Mouse (Mus musculus): Measurements from ENCODE around the gene Slc39a3. TPM values are rescaled to one million over a fixed set of nuclear protein-coding genes. Genes with fewer than 3 reads are reported as not detected.

Slc39a3 gene
- total RNA-seq, 2 experiments from 2014 or later: 60.8 to 66.1 TPM

- DNase-seq (ENCODE audit: low spot score in 2 of 2): peak in 1 of 2 experiments; percentile 71
- Histone ChIP-seq H3K27ac (no peak overlapping the region), H3K4me3 (no peak overlapping the region)
- TF ChIP-seq CTCF (conservative IDR thresholded peaks at IDR 0.05): peak; percentile 95
Measured at GRCm38 (mm10) chr10:81016645-81017044, 20.6 kb downstream of the Slc39a3 start.

- H3K27ac ChIP-seq: peak overlapping the region; percentile 68
- DNase-seq (ENCODE audit: low spot score in 2 of 2): no peak
- no peak for TF ChIP-seq CTCF (conservative IDR thresholded peaks at IDR 0.05)
- no peak overlapping the region for H3K4me3 ChIP-seq
Measured at GRCm38 (mm10) chr10:81015666-81016065, 21.6 kb downstream of the Slc39a3 start.

- TF ChIP-seq CTCF (conservative IDR thresholded peaks at IDR 0.05): no peak
- H3K4me3 ChIP-seq: peak within 1 kb of the TSS; percentile 61
- peak within 1 kb of the TSS; percentile 77 for H3K27ac ChIP-seq
- DNase-seq (ENCODE audit: low spot score in 2 of 2): peak; percentile 99 to 100
Measured at GRCm38 (mm10) chr10:81014393-81015384, 22.5 kb downstream of the Slc39a3 start, which contains the start of gene Gng7. Gene Gng7 (minus strand): TSS chr10:81014945.

- DNase-seq (ENCODE audit: low spot score in 2 of 2): no peak
Measured at GRCm38 (mm10) chr10:81010851-81011250, 26.4 kb downstream of the Slc39a3 start.

GRCm38 (mm10) chr10:81007240-81007639 is 30.0 kb downstream of the Slc39a3 start:
- Histone ChIP-seq H3K27ac (peak overlapping the region; percentile 74), H3K4me3 (no peak overlapping the region)
- no peak for DNase-seq (ENCODE audit: low spot score in 2 of 2)
- no peak for TF ChIP-seq CTCF (conservative IDR thresholded peaks at IDR 0.05)

More at GRCm38 (mm10) chr10:81010851-81011250, 26.4 kb downstream of the Slc39a3 start:
- no peak overlapping the region for H3K4me3 ChIP-seq
- no peak for TF ChIP-seq CTCF (conservative IDR thresholded peaks at IDR 0.05)
- H3K27ac ChIP-seq: peak overlapping the region; percentile 64; the same call in 1 of the 2 replicates

- Histone ChIP-seq H3K27ac (peak overlapping the region; percentile 74), H3K4me3 (no peak overlapping the region)
- no peak for TF ChIP-seq CTCF (conservative IDR thresholded peaks at IDR 0.05)
- DNase-seq (ENCODE audit: low spot score in 2 of 2): no peak
Measured at GRCm38 (mm10) chr10:81006005-81006677, 31.1 kb downstream of the Slc39a3 start.

- peak; percentile 70 to 84 for DNase-seq (ENCODE audit: low spot score in 2 of 2)
- peak overlapping the region; percentile 98 for H3K27ac ChIP-seq
- peak overlapping the region; percentile 32 for H3K4me3 ChIP-seq
- TF ChIP-seq CTCF (conservative IDR thresholded peaks at IDR 0.05): no peak
Measured at GRCm38 (mm10) chr10:81001161-81001560, 36.1 kb downstream of the Slc39a3 start.

GRCm38 (mm10) chr10:81000197-81001062 is 36.8 kb downstream of the Slc39a3 start:
- Histone ChIP-seq H3K4me3 (peak overlapping the region; percentile 32), H3K27ac (peak overlapping the region; percentile 98)

GRCm38 (mm10) chr10:80999362-81000196 is 37.6 kb downstream of the Slc39a3 start:
- Histone ChIP-seq H3K4me3 (peak overlapping the region; percentile 29; the same call in 1 of the 2 replicates), H3K27ac (peak overlapping the region; percentile 98)
- peak; percentile 97 for TF ChIP-seq CTCF (conservative IDR thresholded peaks at IDR 0.05)
- peak; percentile 90 to 93 for DNase-seq (ENCODE audit: low spot score in 2 of 2)

More at GRCm38 (mm10) chr10:81000197-81001062, 36.8 kb downstream of the Slc39a3 start:
- TF ChIP-seq CTCF (conservative IDR thresholded peaks at IDR 0.05): no peak
- DNase-seq (ENCODE audit: low spot score in 2 of 2): no peak

GRCm38 (mm10) chr10:80998778-80999177 is 38.4 kb downstream of the Slc39a3 start:
- TF ChIP-seq CTCF (conservative IDR thresholded peaks at IDR 0.05): peak; percentile 83

GRCm38 (mm10) chr10:80998021-80998420 is 39.2 kb downstream of the Slc39a3 start:
- peak overlapping the region; percentile 70 for H3K27ac ChIP-seq
- no peak for TF ChIP-seq CTCF (conservative IDR thresholded peaks at IDR 0.05)
- DNase-seq (ENCODE audit: low spot score in 2 of 2): peak in 1 of 2 experiments; percentile 59
- H3K4me3 ChIP-seq: peak overlapping the region; percentile 15; the same call in 1 of the 2 replicates

More at GRCm38 (mm10) chr10:80998778-80999177, 38.4 kb downstream of the Slc39a3 start:
- Histone ChIP-seq H3K4me3 (no peak overlapping the region), H3K27ac (peak overlapping the region; percentile 70)
- peak; percentile 64 to 67 for DNase-seq (ENCODE audit: low spot score in 2 of 2)

All from layer of hippocampus, adult 2 months (tissue).